Mouse (Mus musculus): Measurements from ENCODE around the gene Phf10. TPM values are rescaled to one million over a fixed set of nuclear protein-coding genes. Genes with fewer than 3 reads are reported as not detected.

Gene Phf10
- polyA plus RNA-seq, 2 experiments: 51.4 to 114 TPM

DNA sequence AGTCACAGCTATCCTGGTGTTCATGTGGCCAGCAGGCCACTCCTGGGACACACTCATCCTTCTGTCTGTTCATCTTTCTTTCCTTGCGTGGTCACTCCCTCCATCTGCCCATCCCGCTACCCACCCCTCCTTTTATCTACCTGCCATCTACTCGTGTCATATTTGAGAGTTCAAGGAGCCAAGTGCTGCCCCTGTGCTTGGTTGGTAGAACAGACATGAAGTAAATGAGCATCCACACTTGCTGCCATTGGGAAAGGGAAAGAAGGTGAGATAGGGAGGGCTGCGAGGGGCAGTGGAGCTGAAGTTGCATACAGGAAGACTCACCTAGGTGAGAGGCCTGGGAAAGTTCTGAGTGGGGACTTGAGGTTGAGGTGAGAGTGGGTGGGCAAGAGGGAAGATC, 46.7 kb downstream of the Phf10 start:
- ATAC-seq (ENCODE audit: low FRiP score, low read depth) (no peak), DNase-seq (ENCODE audit: low spot score) (no peak)
- H3K4me3 ChIP-seq (replicated peaks; ENCODE audit: low read length): no peak overlapping the region
- H3K4me1 ChIP-seq (ENCODE audit: control insufficient read depth, insufficient read depth, low read length): no peaks in the 10 kb centered on the region
- TF ChIP-seq POLR2A (IDR thresholded peaks at IDR 0.05; ENCODE audit: borderline replicate concordance, extremely low read depth, insufficient read depth, insufficient read length): no peak
- 86% methylated on average over 4 of the region's 4 CpGs for WGBS
- no peak overlapping the region for H3K27ac ChIP-seq (replicated peaks; ENCODE audit: low read depth, low read length)
- H3K9me3 ChIP-seq (ENCODE audit: control insufficient read depth, low read length): no peaks in the 10 kb centered on the region
- no peaks in the 10 kb centered on the region for H3K27me3 ChIP-seq (ENCODE audit: control insufficient read depth, insufficient read depth, low read length)
- no peaks in the 10 kb centered on the region for H3K36me3 ChIP-seq (ENCODE audit: control insufficient read depth, insufficient read depth, low read length)
- H3K4me2 ChIP-seq (replicated peaks; ENCODE audit: low read depth, low read length, severe bottlenecking): no peak overlapping the region
- H3K9ac ChIP-seq (ENCODE audit: low read depth, low read length, severe bottlenecking): no peak overlapping the region

DNA sequence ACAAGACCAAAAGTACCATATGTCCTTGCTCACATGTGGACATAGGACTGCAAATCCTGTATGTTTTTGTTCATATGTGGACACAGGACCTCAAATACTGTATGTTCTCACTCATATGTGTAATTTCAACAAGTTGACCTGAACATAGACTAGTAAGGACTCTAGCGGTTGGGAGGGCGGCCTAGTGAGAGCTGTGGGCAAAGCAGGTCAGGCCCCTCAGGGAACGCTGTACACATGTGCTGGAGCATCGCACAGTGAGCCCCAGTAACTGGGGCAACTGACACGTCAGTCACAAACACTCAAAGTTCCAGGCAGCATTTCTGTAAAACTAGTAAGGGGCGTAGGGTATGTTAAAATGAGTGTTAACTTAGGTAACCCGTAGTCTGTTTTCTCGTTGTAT, 48.1 kb downstream of the Phf10 start:
- no peak overlapping the region for H3K9ac ChIP-seq (ENCODE audit: low read depth, low read length, severe bottlenecking)
- TF ChIP-seq POLR2A (IDR thresholded peaks at IDR 0.05; ENCODE audit: borderline replicate concordance, extremely low read depth, insufficient read depth, insufficient read length): no peak
- H3K4me1 ChIP-seq (ENCODE audit: control insufficient read depth, insufficient read depth, low read length): no peaks in the 10 kb centered on the region
- H3K27me3 ChIP-seq (ENCODE audit: control insufficient read depth, insufficient read depth, low read length): no peaks in the 10 kb centered on the region
- DNase-seq (ENCODE audit: low spot score) (no peak), ATAC-seq (ENCODE audit: low FRiP score, low read depth) (no peak)
- no peak overlapping the region for H3K27ac ChIP-seq (replicated peaks; ENCODE audit: low read depth, low read length)
- H3K4me3 ChIP-seq (replicated peaks; ENCODE audit: low read length): no peak overlapping the region
- H3K4me2 ChIP-seq (replicated peaks; ENCODE audit: low read depth, low read length, severe bottlenecking): no peak overlapping the region
- 88% methylated on average over 8 of the region's 8 CpGs for WGBS
- H3K9me3 ChIP-seq (ENCODE audit: control insufficient read depth, low read length): no peaks in the 10 kb centered on the region
- H3K36me3 ChIP-seq (ENCODE audit: control insufficient read depth, insufficient read depth, low read length): no peaks in the 10 kb centered on the region

DNA sequence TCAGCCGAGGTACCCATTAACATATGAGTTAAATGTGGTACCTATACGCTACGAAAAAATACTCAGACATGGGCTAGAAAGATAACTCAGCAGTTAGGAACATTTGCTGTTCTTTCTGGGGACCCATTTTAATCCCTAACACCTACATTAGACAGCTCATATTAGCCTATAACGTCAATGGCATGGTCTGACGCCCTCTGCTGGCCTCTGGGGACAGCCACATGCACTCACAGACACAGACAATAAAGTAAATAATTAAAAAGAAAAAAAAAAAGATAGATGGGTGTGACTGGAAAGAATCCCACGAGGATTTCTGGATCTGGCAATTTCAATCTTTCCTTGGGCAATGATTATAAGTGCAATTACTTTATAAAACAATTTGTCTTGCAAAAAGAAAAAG, 48.7 kb downstream of the Phf10 start:
- Histone ChIP-seq H3K9ac (ENCODE audit: low read depth, low read length, severe bottlenecking) (no peak overlapping the region), H3K27me3 (ENCODE audit: control insufficient read depth, insufficient read depth, low read length) (no peaks in the 10 kb centered on the region), H3K9me3 (ENCODE audit: control insufficient read depth, low read length) (no peaks in the 10 kb centered on the region), H3K4me1 (ENCODE audit: control insufficient read depth, insufficient read depth, low read length) (no peaks in the 10 kb centered on the region), H3K27ac (replicated peaks; ENCODE audit: low read depth, low read length) (no peak overlapping the region), H3K36me3 (ENCODE audit: control insufficient read depth, insufficient read depth, low read length) (no peaks in the 10 kb centered on the region), H3K4me3 (replicated peaks; ENCODE audit: low read length) (no peak overlapping the region), H3K4me2 (replicated peaks; ENCODE audit: low read depth, low read length, severe bottlenecking) (no peak overlapping the region)
- no peak for TF ChIP-seq POLR2A (IDR thresholded peaks at IDR 0.05; ENCODE audit: borderline replicate concordance, extremely low read depth, insufficient read depth, insufficient read length)
- DNase-seq (ENCODE audit: low spot score): no peak
- 51% methylated on average over 6 of the region's 6 CpGs for WGBS
- ATAC-seq (ENCODE audit: low FRiP score, low read depth): no peak

DNA sequence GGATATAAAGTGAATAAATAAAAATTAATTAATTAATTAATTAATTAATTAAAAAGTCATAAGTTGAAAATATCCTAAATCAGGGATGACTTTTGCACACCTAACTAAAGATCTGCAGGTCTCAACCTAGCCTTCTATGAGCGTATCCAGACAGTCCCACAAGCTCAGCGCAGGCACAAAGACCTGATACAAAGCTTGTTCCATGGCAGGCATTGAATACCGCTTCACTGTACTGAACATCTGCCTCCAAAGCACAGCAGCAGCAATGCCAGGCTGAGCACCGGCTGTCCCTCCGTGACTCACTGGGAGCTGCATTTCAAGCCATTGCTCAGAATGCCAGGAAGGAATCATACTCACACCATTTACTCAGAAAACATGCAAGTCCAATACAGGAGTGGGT, 50.3 kb downstream of the Phf10 start:
- no peak overlapping the region for H3K4me3 ChIP-seq (replicated peaks; ENCODE audit: low read length)
- DNase-seq (ENCODE audit: low spot score): no peak
- H3K4me2 ChIP-seq (replicated peaks; ENCODE audit: low read depth, low read length, severe bottlenecking): no peak overlapping the region
- TF ChIP-seq POLR2A (IDR thresholded peaks at IDR 0.05; ENCODE audit: borderline replicate concordance, extremely low read depth, insufficient read depth, insufficient read length): no peak
- H3K27ac ChIP-seq (replicated peaks; ENCODE audit: low read depth, low read length): no peak overlapping the region
- H3K9ac ChIP-seq (ENCODE audit: low read depth, low read length, severe bottlenecking): no peak overlapping the region
- no peak for ATAC-seq (ENCODE audit: low FRiP score, low read depth)
- H3K36me3 ChIP-seq (ENCODE audit: control insufficient read depth, insufficient read depth, low read length): no peaks in the 10 kb centered on the region
- no peaks in the 10 kb centered on the region for H3K9me3 ChIP-seq (ENCODE audit: control insufficient read depth, low read length)
- WGBS: 91% methylated on average over 5 of the region's 5 CpGs
- H3K27me3 ChIP-seq (ENCODE audit: control insufficient read depth, insufficient read depth, low read length): no peaks in the 10 kb centered on the region
- H3K4me1 ChIP-seq (ENCODE audit: control insufficient read depth, insufficient read depth, low read length): no peaks in the 10 kb centered on the region

GRCm38 (mm10) chr17:14909331-14909730, 51.7 kb downstream of the Phf10 start:
- DNase-seq (ENCODE audit: low spot score) (no peak), ATAC-seq (ENCODE audit: low FRiP score, low read depth) (no peak)
- WGBS: 72% methylated on average over 5 of the region's 5 CpGs

DNA sequence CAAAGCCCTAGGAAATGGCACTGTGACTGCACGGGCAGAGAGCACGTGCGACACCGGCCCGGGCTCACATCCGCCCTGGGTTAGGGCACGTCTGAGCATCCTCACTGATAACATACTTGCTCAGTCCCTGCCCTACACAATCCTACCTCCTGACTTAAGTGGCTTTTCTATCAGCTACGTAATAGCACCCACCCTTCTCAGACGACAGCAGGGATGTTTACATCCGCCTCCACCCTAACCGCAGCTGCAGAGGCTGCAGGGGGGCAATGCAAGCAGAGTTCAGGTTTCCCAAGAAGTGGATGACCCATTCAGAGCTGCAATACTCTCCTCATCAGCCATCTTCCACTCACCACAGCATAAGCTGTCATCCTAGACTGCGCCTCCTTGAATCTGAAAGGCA, 53.9 kb downstream of the Phf10 start:
- H3K27me3 ChIP-seq (ENCODE audit: control insufficient read depth, insufficient read depth, low read length): no peaks in the 10 kb centered on the region
- DNase-seq (ENCODE audit: low spot score) (no peak), ATAC-seq (ENCODE audit: low FRiP score, low read depth) (no peak)
- H3K4me3 ChIP-seq (replicated peaks; ENCODE audit: low read length): no peak overlapping the region
- no peak overlapping the region for H3K9ac ChIP-seq (ENCODE audit: low read depth, low read length, severe bottlenecking)
- no peaks in the 10 kb centered on the region for H3K36me3 ChIP-seq (ENCODE audit: control insufficient read depth, insufficient read depth, low read length)
- 72% methylated on average over 12 of the region's 12 CpGs for WGBS
- H3K4me2 ChIP-seq (replicated peaks; ENCODE audit: low read depth, low read length, severe bottlenecking): no peak overlapping the region
- no peaks in the 10 kb centered on the region for H3K9me3 ChIP-seq (ENCODE audit: control insufficient read depth, low read length)
- no peak overlapping the region for H3K27ac ChIP-seq (replicated peaks; ENCODE audit: low read depth, low read length)
- no peak for TF ChIP-seq POLR2A (IDR thresholded peaks at IDR 0.05; ENCODE audit: borderline replicate concordance, extremely low read depth, insufficient read depth, insufficient read length)
- 0 out of 2 replicates have a peak, but pooled peaks cover 3% of the 10 kb centered on the region for H3K4me1 ChIP-seq (ENCODE audit: control insufficient read depth, insufficient read depth, low read length)

More at GRCm38 (mm10) chr17:14909331-14909730, 51.7 kb downstream of the Phf10 start:
- Histone ChIP-seq H3K27me3 (ENCODE audit: control insufficient read depth, insufficient read depth, low read length) (no peaks in the 10 kb centered on the region), H3K9ac (ENCODE audit: low read depth, low read length, severe bottlenecking) (no peak overlapping the region), H3K4me1 (ENCODE audit: control insufficient read depth, insufficient read depth, low read length) (0 out of 2 replicates have a peak, but pooled peaks cover 3% of the 10 kb centered on the region), H3K4me2 (replicated peaks; ENCODE audit: low read depth, low read length, severe bottlenecking) (no peak overlapping the region), H3K27ac (replicated peaks; ENCODE audit: low read depth, low read length) (no peak overlapping the region), H3K9me3 (ENCODE audit: control insufficient read depth, low read length) (no peaks in the 10 kb centered on the region), H3K4me3 (replicated peaks; ENCODE audit: low read length) (no peak overlapping the region), H3K36me3 (ENCODE audit: control insufficient read depth, insufficient read depth, low read length) (no peaks in the 10 kb centered on the region)
- TF ChIP-seq POLR2A (IDR thresholded peaks at IDR 0.05; ENCODE audit: borderline replicate concordance, extremely low read depth, insufficient read depth, insufficient read length): no peak
